Mouse (Mus musculus) cerebellum, postnatal 25 days (tissue): ENCODE measurements around the gene Fam57b.

Source experiments
- DNase-seq, 2 experiments: peaks; one replicate each; pipeline ENCODE4 v3.0.0; 2021; ENCODE audit warnings: mixed read lengths in 2 of 2

Gene Fam57b

GRCm38 (mm10) chr7:126832036-126832598 lies 34.6 kb downstream of the Fam57b start:
- DNase-seq = peak; percentile 89 to 92

GRCm38 (mm10) chr7:126833294-126833693 lies 35.8 kb downstream of the Fam57b start:
- DNase-seq = no peak

- DNase-seq = no peak
Measured at GRCm38 (mm10) chr7:126843276-126843675, 45.8 kb downstream of the Fam57b start.

GRCm38 (mm10) chr7:126845516-126845915 lies 48.0 kb downstream of the Fam57b start:
- no peak for DNase-seq

- no peak for DNase-seq
Measured at GRCm38 (mm10) chr7:126847116-126847420, 49.6 kb downstream of the Fam57b start, which contains the start of gene Doc2a. Gene Doc2a, plus strand, starts transcription at chr7:126847416.

GRCm38 (mm10) chr7:126847421-126848398 lies 50.2 kb downstream of the Fam57b start:
- peak; percentile 38 to 48 for DNase-seq

- DNase-seq = peak; percentile 14 to 17
Measured at GRCm38 (mm10) chr7:126848794-126849193, 51.3 kb downstream of the Fam57b start.

- DNase-seq = no peak
Measured at GRCm38 (mm10) chr7:126850161-126850560, 52.7 kb downstream of the Fam57b start.

- peak in 1 of 2 experiments; percentile 8 for DNase-seq
Measured at GRCm38 (mm10) chr7:126851192-126851591, 53.7 kb downstream of the Fam57b start.

- peak in 1 of 2 experiments; percentile 8 for DNase-seq
Measured at GRCm38 (mm10) chr7:126853454-126853853, 56.0 kb downstream of the Fam57b start.

- peak; percentile 58 to 61 for DNase-seq
Measured at GRCm38 (mm10) chr7:126855641-126856040, 58.2 kb downstream of the Fam57b start.

GRCm38 (mm10) chr7:126856741-126857420 lies 59.4 kb downstream of the Fam57b start:
- no peak for DNase-seq

- DNase-seq = no peak
Measured at GRCm38 (mm10) chr7:126860987-126861386, 63.5 kb downstream of the Fam57b start.

GRCm38 (mm10) chr7:126861429-126862130 lies 64.1 kb downstream of the Fam57b start, which contains the start of gene Hirip3:
Gene Hirip3, plus strand, starts transcription at chr7:126861972.
- DNase-seq = peak; percentile 96 to 98

GRCm38 (mm10) chr7:126862147-126862784 lies 64.8 kb downstream of the Fam57b start, which contains the start of gene Ino80e:
Gene Ino80e, minus strand, starts transcription at chr7:126862377.
- DNase-seq = peak; percentile 96 to 97

GRCm38 (mm10) chr7:126863791-126864190 lies 66.3 kb downstream of the Fam57b start:
- peak in 1 of 2 experiments; percentile 16 for DNase-seq

GRCm38 (mm10) chr7:126867534-126867933 lies 70.1 kb downstream of the Fam57b start:
- no peak for DNase-seq

- no peak for DNase-seq
Measured at GRCm38 (mm10) chr7:126868003-126868402, 70.5 kb downstream of the Fam57b start.

- DNase-seq = no peak
Measured at GRCm38 (mm10) chr7:126869780-126870519, 72.5 kb downstream of the Fam57b start.

GRCm38 (mm10) chr7:126870520-126870891 lies 73.0 kb downstream of the Fam57b start:
- DNase-seq = peak in 1 of 2 experiments; percentile 17

- DNase-seq = no peak
Measured at GRCm38 (mm10) chr7:126877239-126877638, 79.8 kb downstream of the Fam57b start.
